Mouse (Mus musculus) midbrain, postnatal 0 days (tissue): ENCODE measurements around the gene Ncam1. TPM values are rescaled to one million over a fixed set of nuclear protein-coding genes. Genes with fewer than 3 reads are reported as not detected.

Experiments
- ATAC-seq: fragments of 200-750 bp; cut with Nextera tagmentation; 2 replicates; pipeline ENCODE4 v1.8.0; 2017; ENCODE audit warnings: moderate number of reproducible peaks, mild to moderate bottlenecking, moderate TSS enrichment, moderate library complexity; ENCODE audit not compliant: low FRiP score
- DNase-seq: peaks from one replicate; pipeline ENCODE4 v3.0.0-alpha.2; 2015; ENCODE audit warnings: low spot score
- H3K27ac ChIP-seq: fragments of 300-500 bp; sonication (generic); 2 replicates; pipeline ENCODE4 v1.5.1; 2014; ENCODE audit warnings: low read depth, mild to moderate bottlenecking, low read length, mixed read lengths
- H3K27me3 ChIP-seq: fragments of 300-500 bp; sonication (generic); 2 replicates; pipeline ENCODE4 v1.6.1; 2014; ENCODE audit warnings: low read length, control low read depth, mixed read lengths; ENCODE audit not compliant: insufficient read depth
- H3K36me3 ChIP-seq: fragments of 300-500 bp; sonication (generic); 2 replicates; pipeline ENCODE4 v1.6.1; 2014; ENCODE audit warnings: low read length, control low read depth, mixed read lengths; ENCODE audit not compliant: insufficient read depth
- H3K4me1 ChIP-seq: fragments of 300-500 bp; sonication (generic); 2 replicates; pipeline ENCODE4 v1.6.1; 2014; ENCODE audit warnings: mild to moderate bottlenecking, control low read depth, antibody characterized with exemption, low read length, mixed read lengths; ENCODE audit not compliant: insufficient read depth
- H3K4me2 ChIP-seq: fragments of 300-500 bp; sonication (generic); 2 replicates; pipeline ENCODE4 v1.6.1; 2014; ENCODE audit warnings: low read depth, mild to moderate bottlenecking, low read length, mixed read lengths; ENCODE audit not compliant: poor library complexity, severe bottlenecking
- H3K4me3 ChIP-seq: fragments of 300-500 bp; sonication (generic); 2 replicates; pipeline ENCODE4 v1.5.1; 2014; ENCODE audit warnings: low read depth, mild to moderate bottlenecking, low read length, moderate library complexity
- H3K9ac ChIP-seq: fragments of 300-500 bp; sonication (generic); replicated peaks from 2 replicates; pipeline ENCODE4 v1.6.1; 2014; ENCODE audit warnings: mild to moderate bottlenecking, low read length, moderate library complexity, mixed read lengths; ENCODE audit not compliant: poor library complexity, severe bottlenecking
- H3K9me3 ChIP-seq: fragments of 300-500 bp; sonication (generic); 2 replicates; pipeline ENCODE4 v1.6.1; 2016; ENCODE audit warnings: low read length, control low read depth
- CTCF ChIP-seq: IDR thresholded peaks from 2 replicates; pipeline ENCODE4 v1.5.1; 2016; ENCODE audit warnings: antibody characterized with exemption, mild to moderate bottlenecking
- WGBS: fragments of 180-500 bp; shearing (Covaris S2); extraction: QIAGEN DNeasy Blood & Tissue Kit; methylation state at CpG from one replicate; pipeline ENCODE4 v1.1.7; 2014; 5-methylcytosine and 5-hydroxymethylcytosine counted together
- polyA plus RNA-seq: library from polyadenylated mRNA; unstranded; fragments of >200 nt; fragmentation: Nextera tagmentation; extraction: Ambion mirVana; gene quantifications from 2 replicates; pipeline ENCODE4 v1.2.1, GENCODE M21; 2015
- total RNA-seq: library from RNA; depleted of rRNA; stranded (reverse); fragments of >200 nt; gene quantifications from 2 replicates; pipeline ENCODE4 v1.2.3, GENCODE M21; 2014

Ncam1 gene
- total and polyA plus RNA-seq, 2 experiments from 2014 or later, result 603 to 685 TPM

DNA sequence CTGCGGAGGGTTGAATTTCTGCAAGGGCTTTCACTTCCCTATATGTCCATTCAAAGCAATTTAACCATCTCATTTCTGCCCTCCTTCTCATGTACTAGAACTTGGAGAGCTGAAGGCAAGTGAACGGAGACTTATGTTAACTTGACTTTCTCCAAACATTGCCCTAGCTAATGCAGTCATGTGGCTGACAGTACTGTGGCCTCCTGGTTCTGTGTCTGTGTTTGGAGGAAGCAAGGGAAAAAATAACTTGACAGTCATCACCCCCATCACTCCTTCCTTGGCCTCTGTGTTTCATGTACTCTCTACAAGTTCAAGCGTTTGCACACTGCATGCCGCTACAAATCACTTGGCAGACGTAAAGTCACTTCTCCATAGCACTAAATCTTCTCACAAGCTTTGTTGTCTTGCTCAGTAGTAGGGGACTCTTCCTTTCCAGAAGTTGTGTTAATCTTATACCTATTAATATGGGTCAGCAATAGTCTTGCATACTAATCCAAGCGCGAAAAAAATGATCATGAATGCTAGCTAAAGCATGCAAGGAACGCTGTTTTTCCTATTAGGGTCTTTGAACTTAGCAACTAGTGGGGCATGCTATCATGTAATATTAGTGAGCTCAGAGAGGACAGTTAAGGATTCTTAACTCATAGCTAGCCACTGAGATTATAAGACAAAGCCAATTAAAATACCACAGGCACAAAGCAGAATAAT lies 115.0 kb downstream of the Ncam1 start:
- Histone ChIP-seq H3K27ac (no peak overlapping the region), H3K4me3 (no peak overlapping the region), H3K9me3 (no peaks in the 10 kb centered on the region), H3K4me2 (no peak overlapping the region), H3K9ac (no peak overlapping the region), H3K27me3 (no peaks in the 10 kb centered on the region), H3K36me3 (no peaks in the 10 kb centered on the region), H3K4me1 (no peaks in the 10 kb centered on the region)
- no peak for TF ChIP-seq CTCF
- ATAC-seq (no peak), DNase-seq (no peak)
- 79% methylated on average over 8 of the region's 8 CpGs for WGBS

DNA sequence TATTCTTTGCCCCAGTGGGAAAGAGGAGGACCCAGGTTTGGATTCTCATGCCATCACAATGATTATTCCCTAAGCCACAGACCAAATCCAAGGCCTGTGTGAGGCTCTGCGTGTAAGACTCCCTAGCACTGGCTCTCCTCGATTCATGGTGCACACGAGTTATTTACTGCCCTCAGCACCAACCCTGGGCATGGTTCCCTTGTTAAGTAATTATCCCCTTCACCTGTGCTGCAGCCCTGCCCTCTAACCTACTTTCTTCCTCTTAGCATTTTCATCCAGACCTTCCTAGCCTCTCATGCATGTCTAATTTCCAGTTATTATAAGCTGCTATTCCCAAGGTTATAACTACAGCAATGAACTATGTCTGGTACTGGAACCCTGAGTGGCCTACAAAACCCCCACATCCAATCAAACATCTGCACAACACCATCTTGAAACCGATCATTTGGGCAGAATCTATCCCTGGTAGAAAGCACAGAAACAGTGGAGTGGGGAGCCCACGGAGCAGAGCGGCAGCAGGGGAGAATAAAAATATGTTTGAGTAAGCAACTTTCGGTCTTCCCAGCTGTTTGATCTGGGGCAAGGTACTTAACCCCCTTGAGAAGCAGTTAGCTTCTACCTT lies 116.8 kb downstream of the Ncam1 start:
- Histone ChIP-seq H3K9me3 (no peaks in the 10 kb centered on the region), H3K36me3 (no peaks in the 10 kb centered on the region), H3K27me3 (no peaks in the 10 kb centered on the region), H3K27ac (no peak overlapping the region), H3K4me1 (no peaks in the 10 kb centered on the region), H3K4me2 (no peak overlapping the region), H3K9ac (no peak overlapping the region), H3K4me3 (no peak overlapping the region)
- DNase-seq (no peak), ATAC-seq (no peak)
- no peak for TF ChIP-seq CTCF
- WGBS, result 68% methylated on average over 7 of the region's 7 CpGs

DNA sequence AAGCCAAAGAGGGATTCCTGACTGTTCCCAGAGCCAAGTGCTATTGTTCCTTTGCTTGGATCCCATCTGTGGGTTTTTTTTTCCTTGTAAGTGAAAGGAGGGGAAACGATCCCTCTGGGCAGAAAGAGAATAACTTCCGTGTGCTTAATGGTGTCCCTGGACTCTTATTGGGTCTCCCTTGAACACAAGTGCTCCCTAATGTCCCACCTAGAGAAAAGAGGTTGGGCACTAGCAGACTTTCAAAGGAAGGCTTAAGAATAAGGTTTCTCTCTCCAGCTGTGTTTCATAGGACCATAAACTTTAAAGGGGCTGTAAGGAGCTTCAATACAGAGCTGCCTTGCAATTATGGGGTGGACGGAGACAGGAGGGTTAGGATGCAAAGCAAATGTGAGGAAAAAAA lies 119.5 kb downstream of the Ncam1 start:
- 45% methylated on average over 3 of the region's 3 CpGs for WGBS
- H3K4me1 ChIP-seq, result peaks cover 6% of the 10 kb centered on the region; the same call in 1 of the 2 replicates
- DNase-seq (no peak), ATAC-seq (no peak)
- H3K9me3 ChIP-seq, result no peaks in the 10 kb centered on the region
- no peaks in the 10 kb centered on the region for H3K36me3 ChIP-seq
- H3K27me3 ChIP-seq, result no peaks in the 10 kb centered on the region
- H3K27ac ChIP-seq, result no peak overlapping the region
- H3K4me3 ChIP-seq, result no peak overlapping the region
- no peak overlapping the region for H3K4me2 ChIP-seq
- no peak overlapping the region for H3K9ac ChIP-seq
- TF ChIP-seq CTCF, result no peak

DNA sequence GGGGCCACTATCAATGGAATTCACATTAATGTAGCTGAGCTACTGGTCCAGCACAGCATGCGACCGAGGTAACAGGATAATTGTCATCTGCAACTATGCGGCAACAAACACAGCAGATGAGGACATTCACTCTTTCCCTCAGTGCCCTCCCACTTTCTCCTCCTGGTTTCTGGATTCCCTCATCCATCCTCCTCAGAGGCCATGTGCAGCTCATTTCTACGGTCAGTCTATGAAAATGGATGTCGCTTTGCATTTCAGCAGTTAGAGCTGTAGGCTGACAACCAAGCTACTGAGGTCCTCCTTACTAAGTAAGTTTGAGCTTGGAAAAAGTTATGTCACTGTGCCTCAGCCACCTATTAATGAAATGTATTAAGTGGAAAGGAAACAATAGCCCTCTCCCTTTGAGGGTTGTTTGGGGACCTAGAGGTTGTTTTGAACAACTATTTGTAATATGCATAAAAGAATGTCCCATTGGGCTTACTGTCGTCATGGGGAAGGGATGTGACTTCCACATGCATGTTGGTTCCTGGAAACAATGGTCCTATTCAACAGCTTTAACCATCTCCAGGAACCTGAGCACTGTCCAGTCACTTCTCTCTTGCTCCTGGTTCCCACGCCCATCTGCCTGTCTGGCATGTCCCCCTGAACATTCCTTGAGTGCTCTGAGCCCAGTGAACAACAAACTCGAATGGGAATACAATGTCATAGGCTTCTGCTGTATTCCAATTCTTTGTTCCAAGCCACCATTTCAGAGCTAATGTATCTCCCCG lies 122.8 kb downstream of the Ncam1 start:
- Histone ChIP-seq H3K4me2 (no peak overlapping the region), H3K27me3 (no peaks in the 10 kb centered on the region), H3K4me1 (peaks cover 6% of the 10 kb centered on the region; the same call in 1 of the 2 replicates), H3K27ac (no peak overlapping the region), H3K36me3 (no peaks in the 10 kb centered on the region), H3K9ac (no peak overlapping the region), H3K9me3 (no peaks in the 10 kb centered on the region), H3K4me3 (no peak overlapping the region)
- DNase-seq (no peak), ATAC-seq (no peak)
- no peak for TF ChIP-seq CTCF
- WGBS, result 65% methylated on average over 9 of the region's 9 CpGs

DNA sequence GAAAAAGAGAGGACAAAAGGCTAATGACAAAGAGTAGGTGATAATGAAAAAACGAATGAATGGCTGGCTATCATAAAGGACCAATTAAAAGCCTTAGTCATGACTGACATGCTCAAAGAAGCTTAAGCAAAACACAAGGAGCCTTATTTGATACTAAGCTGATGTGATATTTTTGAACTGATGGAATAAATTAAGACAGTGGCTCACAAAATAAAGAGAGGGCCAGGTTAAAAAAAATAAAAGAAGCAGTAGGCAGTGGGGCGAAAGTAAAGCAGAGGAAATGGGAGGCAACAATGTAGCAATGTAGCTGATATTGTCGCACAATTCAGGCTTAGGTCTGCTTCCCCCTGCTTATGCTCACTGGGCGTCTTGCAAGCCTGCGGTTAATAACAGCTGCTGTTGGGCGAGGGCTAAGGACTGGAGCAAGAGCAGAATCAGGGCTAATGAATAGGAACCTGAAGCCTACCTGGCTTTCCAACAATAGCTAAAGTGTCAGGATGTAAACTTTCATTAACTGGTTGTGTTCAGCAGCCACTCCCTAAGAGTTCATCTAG lies 126.0 kb downstream of the Ncam1 start:
- Histone ChIP-seq H3K4me3 (no peak overlapping the region), H3K4me1 (peaks cover 6% of the 10 kb centered on the region; the same call in 1 of the 2 replicates), H3K9me3 (no peaks in the 10 kb centered on the region), H3K9ac (no peak overlapping the region), H3K27me3 (no peaks in the 10 kb centered on the region), H3K36me3 (no peaks in the 10 kb centered on the region), H3K27ac (no peak overlapping the region), H3K4me2 (no peak overlapping the region)
- TF ChIP-seq CTCF, result no peak
- DNase-seq, result no peak
- no peak for ATAC-seq
- 20% methylated on average over 6 of the region's 6 CpGs for WGBS
